Mouse (Mus musculus): ENCODE measurements around the gene Itsn1.

The Itsn1 gene

DNA sequence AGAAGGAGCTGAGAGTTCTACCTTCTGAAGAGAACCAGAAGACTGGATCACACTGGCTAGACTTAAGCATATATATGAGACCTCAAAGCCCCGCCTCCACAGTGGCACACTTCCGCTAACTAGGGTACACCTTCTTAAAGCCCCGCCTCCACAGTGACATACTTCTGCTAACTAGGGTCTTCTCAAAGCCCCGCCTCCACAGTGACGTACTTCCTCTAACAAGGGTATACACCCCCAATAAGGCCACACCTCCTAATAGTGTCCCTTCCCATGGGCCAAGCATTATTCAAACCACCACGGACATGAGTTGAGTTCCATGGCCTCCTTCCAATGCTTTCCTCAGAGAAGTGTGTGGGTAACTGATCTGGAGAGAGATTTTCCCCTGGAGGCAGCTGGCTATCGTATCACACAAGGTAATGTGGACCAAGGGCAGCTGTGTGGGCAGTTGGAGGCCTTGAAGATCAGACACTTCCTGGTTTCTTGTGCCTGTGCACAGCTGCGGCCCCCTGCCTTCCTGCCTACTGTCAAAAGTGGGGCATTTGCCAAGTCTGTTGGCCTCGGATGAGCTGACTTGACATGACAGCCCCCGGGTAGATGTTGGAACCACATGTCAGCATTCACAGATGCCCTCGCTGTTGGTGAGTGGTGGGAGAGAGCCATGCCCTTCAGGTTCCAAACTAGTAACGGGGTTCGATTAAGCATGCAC is 174.9 kb downstream of the Itsn1 start:
- no peak for TF ChIP-seq NANOG (IDR thresholded peaks at IDR 0.05; ENCODE audit: borderline replicate concordance, low read length)
- no peak for TF ChIP-seq POU5F1 (IDR thresholded peaks at IDR 0.05; ENCODE audit: borderline replicate concordance, low read length)
- TF ChIP-seq CTCF (conservative IDR thresholded peaks at IDR 0.05; ENCODE audit: low read length) = no peak
- H3K4me3 ChIP-seq (replicated peaks; ENCODE audit: low read length) = 0 out of 2 replicates have a peak overlapping the region, but pooled peaks have one; percentile 23
- H3K27me3 ChIP-seq (ENCODE audit: insufficient read depth, low read length) = peaks cover 6% of the 10 kb centered on the region
- no peaks in the 10 kb centered on the region for H3K36me3 ChIP-seq (ENCODE audit: insufficient read depth, low read length)
- peaks cover 5% of the 10 kb centered on the region; the same call in 1 of the 2 replicates for H3K9me3 ChIP-seq (ENCODE audit: low read length)
- peaks cover 51% of the 10 kb centered on the region for H3K4me1 ChIP-seq (replicated peaks; ENCODE audit: low read depth, low read length)

GRCm38 (mm10) chr16:91905127-91905860 is 176.2 kb downstream of the Itsn1 start:
- peaks cover 10% of the 10 kb centered on the region for H3K27me3 ChIP-seq (ENCODE audit: insufficient read depth, low read length)
- no peaks in the 10 kb centered on the region for H3K36me3 ChIP-seq (ENCODE audit: insufficient read depth, low read length)
- H3K4me3 ChIP-seq (replicated peaks; ENCODE audit: low read length) = peak overlapping the region; percentile 55
- peaks cover 49% of the 10 kb centered on the region for H3K4me1 ChIP-seq (replicated peaks; ENCODE audit: low read depth, low read length)
- H3K9me3 ChIP-seq (ENCODE audit: low read length) = peaks cover 5% of the 10 kb centered on the region; the same call in 1 of the 2 replicates
- TF ChIP-seq NANOG (IDR thresholded peaks at IDR 0.05; ENCODE audit: borderline replicate concordance, low read length) = no peak

- Histone ChIP-seq H3K36me3 (ENCODE audit: insufficient read depth, low read length) (no peaks in the 10 kb centered on the region), H3K4me1 (replicated peaks; ENCODE audit: low read depth, low read length) (peaks cover 49% of the 10 kb centered on the region), H3K27me3 (ENCODE audit: insufficient read depth, low read length) (peaks cover 10% of the 10 kb centered on the region), H3K4me3 (replicated peaks; ENCODE audit: low read length) (peak overlapping the region; percentile 55), H3K9me3 (ENCODE audit: low read length) (peaks cover 5% of the 10 kb centered on the region; the same call in 1 of the 2 replicates)
- TF ChIP-seq CTCF (conservative IDR thresholded peaks at IDR 0.05; ENCODE audit: low read length) = no peak
- TF ChIP-seq POU5F1 (IDR thresholded peaks at IDR 0.05; ENCODE audit: borderline replicate concordance, low read length) = no peak
- no peak for TF ChIP-seq NANOG (IDR thresholded peaks at IDR 0.05; ENCODE audit: borderline replicate concordance, low read length)
Observed at GRCm38 (mm10) chr16:91905987-91906386, 176.9 kb downstream of the Itsn1 start.

GRCm38 (mm10) chr16:91906672-91907071 is 177.6 kb downstream of the Itsn1 start:
- Histone ChIP-seq H3K36me3 (ENCODE audit: insufficient read depth, low read length) (no peaks in the 10 kb centered on the region), H3K4me3 (replicated peaks; ENCODE audit: low read length) (no peak overlapping the region), H3K9me3 (ENCODE audit: low read length) (peaks cover 5% of the 10 kb centered on the region; the same call in 1 of the 2 replicates), H3K4me1 (replicated peaks; ENCODE audit: low read depth, low read length) (peaks cover 49% of the 10 kb centered on the region), H3K27me3 (ENCODE audit: insufficient read depth, low read length) (peaks cover 10% of the 10 kb centered on the region)
- TF ChIP-seq NANOG (IDR thresholded peaks at IDR 0.05; ENCODE audit: borderline replicate concordance, low read length) (no peak), POU5F1 (IDR thresholded peaks at IDR 0.05; ENCODE audit: borderline replicate concordance, low read length) (no peak), CTCF (conservative IDR thresholded peaks at IDR 0.05; ENCODE audit: low read length) (no peak)

- Histone ChIP-seq H3K36me3 (ENCODE audit: insufficient read depth, low read length) (no peaks in the 10 kb centered on the region), H3K4me1 (replicated peaks; ENCODE audit: low read depth, low read length) (peaks cover 49% of the 10 kb centered on the region), H3K4me3 (replicated peaks; ENCODE audit: low read length) (no peak overlapping the region), H3K27me3 (ENCODE audit: insufficient read depth, low read length) (peaks cover 10% of the 10 kb centered on the region), H3K9me3 (ENCODE audit: low read length) (peaks cover 5% of the 10 kb centered on the region; the same call in 1 of the 2 replicates)
- no peak for TF ChIP-seq POU5F1 (IDR thresholded peaks at IDR 0.05; ENCODE audit: borderline replicate concordance, low read length)
Observed at GRCm38 (mm10) chr16:91907158-91907557, 178.1 kb downstream of the Itsn1 start.

GRCm38 (mm10) chr16:91909569-91910335 is 180.7 kb downstream of the Itsn1 start:
- Histone ChIP-seq H3K36me3 (ENCODE audit: insufficient read depth, low read length) (no peaks in the 10 kb centered on the region), H3K4me3 (replicated peaks; ENCODE audit: low read length) (no peak overlapping the region), H3K4me1 (replicated peaks; ENCODE audit: low read depth, low read length) (peaks cover 42% of the 10 kb centered on the region), H3K27me3 (ENCODE audit: insufficient read depth, low read length) (peaks cover 15% of the 10 kb centered on the region), H3K9me3 (ENCODE audit: low read length) (no peaks in the 10 kb centered on the region)
- TF ChIP-seq CTCF (conservative IDR thresholded peaks at IDR 0.05; ENCODE audit: low read length) (no peak), NANOG (IDR thresholded peaks at IDR 0.05; ENCODE audit: borderline replicate concordance, low read length) (no peak), POU5F1 (IDR thresholded peaks at IDR 0.05; ENCODE audit: borderline replicate concordance, low read length) (no peak)

DNA sequence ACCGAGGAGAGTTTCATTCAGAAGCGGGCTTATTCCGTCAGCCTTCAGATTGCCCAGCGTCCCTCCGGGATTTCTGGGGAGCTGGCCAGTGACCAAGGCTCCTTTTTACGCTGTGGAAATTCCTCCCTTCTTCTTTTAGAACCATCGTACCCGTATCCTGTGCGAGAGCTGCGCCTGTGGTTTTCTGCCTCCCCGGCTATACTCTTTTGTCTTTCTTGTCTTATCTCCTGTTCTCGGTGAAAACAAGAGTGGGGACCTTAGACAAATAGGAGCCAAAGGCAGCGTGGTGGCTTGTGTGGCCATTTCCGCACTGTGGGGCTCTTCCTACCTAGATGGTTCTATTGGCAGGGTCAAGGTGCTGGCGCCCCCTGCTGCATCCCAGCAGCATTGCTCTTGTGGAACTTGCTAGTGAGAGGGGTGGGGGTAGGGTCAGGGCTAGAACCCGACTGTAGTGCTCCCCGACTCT is 188.6 kb downstream of the Itsn1 start:
- Histone ChIP-seq H3K4me3 (replicated peaks; ENCODE audit: low read length) (peak overlapping the region; percentile 45; the same call in 1 of the 2 replicates), H3K27me3 (ENCODE audit: insufficient read depth, low read length) (peaks cover 19% of the 10 kb centered on the region), H3K36me3 (ENCODE audit: insufficient read depth, low read length) (no peaks in the 10 kb centered on the region; the same call in 1 of the 2 replicates), H3K9me3 (ENCODE audit: low read length) (no peaks in the 10 kb centered on the region), H3K4me1 (replicated peaks; ENCODE audit: low read depth, low read length) (peaks cover 17% of the 10 kb centered on the region)
- no peak for TF ChIP-seq NANOG (IDR thresholded peaks at IDR 0.05; ENCODE audit: borderline replicate concordance, low read length)
- no peak for TF ChIP-seq POU5F1 (IDR thresholded peaks at IDR 0.05; ENCODE audit: borderline replicate concordance, low read length)
- TF ChIP-seq CTCF (conservative IDR thresholded peaks at IDR 0.05; ENCODE audit: low read length) = peak; percentile 88

DNA sequence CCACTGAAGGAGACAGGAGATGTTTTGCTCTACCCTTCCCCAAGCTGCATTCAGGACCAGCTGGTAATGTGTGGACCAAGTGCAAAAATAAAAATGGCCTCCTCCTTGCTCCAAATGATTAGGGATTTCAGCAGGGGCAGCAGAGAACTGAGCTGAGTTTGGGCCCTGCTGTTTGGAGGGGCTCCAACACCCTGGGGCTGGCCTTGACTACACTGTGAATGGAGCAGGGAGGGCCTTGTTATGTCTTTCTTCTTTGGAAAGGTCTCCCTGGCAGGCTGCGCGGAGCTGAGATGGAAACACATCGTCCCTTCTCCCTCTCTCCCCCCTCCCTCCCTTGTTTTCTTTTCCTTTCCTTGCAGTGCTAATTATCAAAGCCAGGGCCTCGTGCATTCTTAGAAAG is 189.4 kb downstream of the Itsn1 start:
- TF ChIP-seq CTCF (conservative IDR thresholded peaks at IDR 0.05; ENCODE audit: low read length) (no peak), POU5F1 (IDR thresholded peaks at IDR 0.05; ENCODE audit: borderline replicate concordance, low read length) (no peak), NANOG (IDR thresholded peaks at IDR 0.05; ENCODE audit: borderline replicate concordance, low read length) (no peak)
- Histone ChIP-seq H3K27me3 (ENCODE audit: insufficient read depth, low read length) (peaks cover 19% of the 10 kb centered on the region), H3K36me3 (ENCODE audit: insufficient read depth, low read length) (peaks cover 7% of the 10 kb centered on the region), H3K9me3 (ENCODE audit: low read length) (no peaks in the 10 kb centered on the region), H3K4me3 (replicated peaks; ENCODE audit: low read length) (no peak overlapping the region), H3K4me1 (replicated peaks; ENCODE audit: low read depth, low read length) (peaks cover 25% of the 10 kb centered on the region)

Measured in E14TG2a.4 (cell line).